Mouse (Mus musculus): Measurements from ENCODE around the gene Dcdc2a.

The Dcdc2a gene

GRCm38 (mm10) chr13:25094381-25094780 lies 38.6 kb downstream of the Dcdc2a start:
- no peak for DNase-seq (ENCODE audit: low spot score in 2 of 2)

GRCm38 (mm10) chr13:25097348-25097747 lies 41.5 kb downstream of the Dcdc2a start:
- no peak for DNase-seq (ENCODE audit: low spot score in 2 of 2)

- no peak for DNase-seq (ENCODE audit: low spot score in 2 of 2)
These were observed 42.8 kb downstream of the Dcdc2a start for GRCm38 (mm10) chr13:25098578-25098977.

GRCm38 (mm10) chr13:25099508-25099907 lies 43.7 kb downstream of the Dcdc2a start:
- no peak for DNase-seq (ENCODE audit: low spot score in 2 of 2)

GRCm38 (mm10) chr13:25100581-25100980 lies 44.8 kb downstream of the Dcdc2a start:
- DNase-seq (ENCODE audit: low spot score in 2 of 2), result no peak

GRCm38 (mm10) chr13:25105671-25106070 lies 49.9 kb downstream of the Dcdc2a start:
- DNase-seq (ENCODE audit: low spot score in 2 of 2), result no peak

- no peak for DNase-seq (ENCODE audit: low spot score in 2 of 2)
These were observed 50.9 kb downstream of the Dcdc2a start for GRCm38 (mm10) chr13:25106740-25107139.

- no peak for DNase-seq (ENCODE audit: low spot score in 2 of 2)
These were observed 52.5 kb downstream of the Dcdc2a start for GRCm38 (mm10) chr13:25108353-25108752.

GRCm38 (mm10) chr13:25110592-25111095 lies 54.8 kb downstream of the Dcdc2a start:
- DNase-seq (ENCODE audit: low spot score in 2 of 2), result no peak

GRCm38 (mm10) chr13:25115429-25115881 lies 59.7 kb downstream of the Dcdc2a start:
- DNase-seq (ENCODE audit: low spot score in 2 of 2), result no peak

GRCm38 (mm10) chr13:25115971-25116370 lies 60.2 kb downstream of the Dcdc2a start:
- DNase-seq (ENCODE audit: low spot score in 2 of 2), result peak; percentile 7 to 12

- no peak for DNase-seq (ENCODE audit: low spot score in 2 of 2)
These were observed 67.0 kb downstream of the Dcdc2a start for GRCm38 (mm10) chr13:25122740-25123335.

- DNase-seq (ENCODE audit: low spot score in 2 of 2), result no peak
These were observed 71.4 kb downstream of the Dcdc2a start for GRCm38 (mm10) chr13:25127216-25127615.

GRCm38 (mm10) chr13:25127806-25128205 lies 72.0 kb downstream of the Dcdc2a start:
- no peak for DNase-seq (ENCODE audit: low spot score in 2 of 2)

- no peak for DNase-seq (ENCODE audit: low spot score in 2 of 2)
These were observed 73.0 kb downstream of the Dcdc2a start for GRCm38 (mm10) chr13:25128766-25129165.

GRCm38 (mm10) chr13:25143066-25143465 lies 87.3 kb downstream of the Dcdc2a start:
- no peak for DNase-seq (ENCODE audit: low spot score in 2 of 2)

- no peak for DNase-seq (ENCODE audit: low spot score in 2 of 2)
These were observed 88.3 kb downstream of the Dcdc2a start for GRCm38 (mm10) chr13:25144093-25144492.

- no peak for DNase-seq (ENCODE audit: low spot score in 2 of 2)
These were observed 90.4 kb downstream of the Dcdc2a start for GRCm38 (mm10) chr13:25146232-25146631.

- no peak for DNase-seq (ENCODE audit: low spot score in 2 of 2)
These were observed 94.5 kb downstream of the Dcdc2a start for GRCm38 (mm10) chr13:25150154-25150781.

- no peak for DNase-seq (ENCODE audit: low spot score in 2 of 2)
These were observed 95.1 kb downstream of the Dcdc2a start for GRCm38 (mm10) chr13:25150861-25151260.

GRCm38 (mm10) chr13:25159917-25160316 lies 104.1 kb downstream of the Dcdc2a start:
- no peak for DNase-seq (ENCODE audit: low spot score in 2 of 2)

- DNase-seq (ENCODE audit: low spot score in 2 of 2), result no peak
These were observed 105.0 kb downstream of the Dcdc2a start for GRCm38 (mm10) chr13:25160804-25161203.

- DNase-seq (ENCODE audit: low spot score in 2 of 2), result no peak
These were observed 106.8 kb downstream of the Dcdc2a start for GRCm38 (mm10) chr13:25162594-25162993.

All from natural killer cell, adult 2 months (primary cell).